Mouse (Mus musculus) kidney, adult 9 months (tissue): ENCODE results near the gene Ruvbl2.

ENCODE experiments used
- DNase-seq: peaks from one replicate; pipeline ENCODE4 v3.0.0; 2022

Gene Ruvbl2

GRCm38 (mm10) chr7:45460860-45461314 is 23.0 kb upstream of the Ruvbl2 start:
- peak; percentile 83 for DNase-seq

- peak; percentile 90 for DNase-seq
These were observed 22.5 kb upstream of the Ruvbl2 start for GRCm38 (mm10) chr7:45460377-45460776.

DNA sequence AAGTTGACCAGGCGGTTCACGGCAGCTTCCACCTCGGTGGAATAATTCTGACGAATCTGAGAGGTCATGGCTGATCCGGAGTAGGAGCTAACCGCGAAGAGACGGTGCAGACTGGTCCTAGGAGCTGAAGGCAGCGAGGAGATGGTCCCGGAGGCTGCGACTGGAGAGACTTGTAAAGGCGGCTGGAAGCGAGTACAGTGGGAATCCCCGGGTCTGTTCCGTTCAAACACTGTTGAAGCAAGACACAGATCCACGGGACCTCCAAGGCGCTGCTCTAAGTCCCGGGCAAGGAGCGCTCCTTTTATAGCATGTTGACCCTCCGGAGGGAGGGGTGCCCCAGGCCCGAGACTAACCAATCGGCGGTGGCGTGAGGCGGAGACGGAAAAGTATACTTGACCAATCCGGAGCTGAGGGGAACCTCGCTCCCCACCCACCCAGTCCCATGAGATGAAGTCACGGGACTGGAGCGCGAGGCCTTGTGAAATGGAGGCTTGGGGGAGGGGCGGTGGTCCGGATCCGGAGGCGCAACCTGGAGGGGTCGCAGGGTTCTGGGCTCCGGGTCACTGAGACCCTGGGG is 21.8 kb upstream of the Ruvbl2 start, which contains the start of gene Ftl1:
Ftl1 (minus strand) TSS at position 321 of the 577 bp plus-strand sequence.
- peak; percentile 99 for DNase-seq

DNA sequence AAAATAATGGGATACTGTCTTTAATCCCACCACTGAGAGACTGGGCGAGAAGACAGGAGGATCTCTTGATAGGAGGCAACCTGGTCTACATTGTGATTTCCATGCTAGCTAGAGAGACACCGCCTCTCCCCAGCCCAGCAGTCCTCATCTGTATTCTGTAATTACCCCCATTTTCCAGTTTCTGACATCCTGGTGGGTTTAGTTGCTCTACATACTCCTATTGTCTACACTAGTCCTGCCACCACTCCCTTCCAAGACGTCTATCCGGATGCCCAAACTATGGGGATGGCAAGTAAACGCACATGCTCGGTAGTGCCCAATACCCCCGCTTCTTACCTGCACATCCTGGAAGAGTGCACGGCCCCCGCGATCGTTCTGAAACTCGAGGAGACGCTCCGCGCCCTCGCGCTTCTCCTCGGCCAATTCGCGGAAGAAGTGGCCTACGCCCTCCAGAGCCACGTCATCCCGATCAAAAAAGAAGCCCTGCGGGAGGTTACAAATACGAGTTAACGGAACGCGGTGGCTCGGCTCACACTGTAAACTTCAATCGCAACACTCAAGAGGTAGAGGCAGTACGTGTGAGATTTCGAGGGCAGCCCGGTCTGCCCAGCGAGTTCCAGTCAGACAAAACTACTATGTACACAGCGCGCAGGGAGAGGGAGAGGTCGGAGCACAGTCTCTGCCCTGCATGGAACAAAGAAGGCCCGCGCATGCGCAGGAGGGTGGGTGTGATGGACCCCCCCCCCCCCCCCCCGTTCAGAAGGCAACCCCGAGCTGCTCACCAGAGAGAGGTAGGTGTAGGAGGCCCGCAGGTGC is 21.1 kb upstream of the Ruvbl2 start:
- peak; percentile 73 for DNase-seq

DNA sequence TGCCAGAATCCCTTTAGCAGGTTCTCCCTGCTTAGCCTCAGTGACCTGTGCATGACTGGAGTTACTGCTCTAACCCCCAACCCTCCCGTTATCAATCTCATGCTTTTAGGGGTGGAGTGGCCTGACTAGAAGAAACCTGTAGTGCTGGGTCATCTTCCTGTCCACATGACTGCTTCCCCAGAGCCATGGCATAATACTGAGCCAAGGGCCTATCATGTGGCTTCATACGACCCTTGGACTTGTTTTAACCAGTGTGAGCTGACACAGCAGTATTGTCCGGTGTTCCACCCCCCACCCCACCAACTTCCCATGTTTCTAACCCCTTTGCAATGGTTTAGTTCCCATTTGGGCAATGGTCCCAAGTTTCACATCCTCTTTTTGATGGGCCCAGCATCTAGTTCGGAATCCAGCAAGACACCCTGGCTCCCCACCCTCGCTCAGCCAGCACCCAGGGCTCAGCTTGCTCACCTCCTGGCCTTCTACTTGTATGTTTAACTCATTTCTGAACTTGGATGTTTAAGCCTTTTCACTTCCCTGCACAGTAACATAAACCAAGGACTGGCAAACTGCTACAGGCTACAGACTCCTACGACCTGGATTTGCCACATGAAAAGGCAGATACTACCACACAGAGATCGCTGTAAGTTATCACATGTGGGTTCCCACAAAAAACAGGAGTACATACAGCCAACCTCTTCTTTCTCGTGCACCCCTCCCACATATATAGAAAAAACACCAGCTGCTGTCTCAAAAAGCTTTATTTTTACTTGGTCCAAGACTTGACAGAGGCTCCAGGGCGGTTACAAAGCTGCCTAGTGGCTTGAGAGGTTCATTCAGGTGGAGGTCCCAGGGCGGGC is 19.5 kb upstream of the Ruvbl2 start:
- DNase-seq = peak; percentile 88

DNA sequence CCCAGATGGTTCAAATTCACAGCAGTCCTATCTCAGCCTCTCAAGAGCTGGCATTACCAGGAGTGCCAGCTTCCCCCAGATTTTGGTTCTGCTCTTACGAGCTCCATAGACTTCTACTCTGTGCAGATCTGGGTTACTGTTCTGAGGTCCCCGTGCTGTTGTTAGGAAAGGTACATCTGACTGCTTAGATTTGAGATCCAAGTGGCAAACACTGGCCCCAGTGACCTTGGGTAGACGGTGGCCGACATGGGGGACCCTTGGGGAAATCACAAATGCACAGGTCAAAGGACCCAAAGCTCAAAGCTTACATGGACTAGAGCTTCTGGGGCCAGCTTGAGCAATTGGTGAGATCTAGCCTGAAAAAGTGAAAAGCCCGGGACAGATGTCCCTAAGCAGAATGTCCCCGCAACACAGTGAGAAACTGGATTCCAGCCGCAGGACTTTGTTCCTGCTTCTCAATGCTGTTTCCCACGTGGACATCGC is 18.9 kb upstream of the Ruvbl2 start:
- DNase-seq = no peak

GRCm38 (mm10) chr7:45455932-45456696 is 18.2 kb upstream of the Ruvbl2 start:
- DNase-seq = no peak

DNA sequence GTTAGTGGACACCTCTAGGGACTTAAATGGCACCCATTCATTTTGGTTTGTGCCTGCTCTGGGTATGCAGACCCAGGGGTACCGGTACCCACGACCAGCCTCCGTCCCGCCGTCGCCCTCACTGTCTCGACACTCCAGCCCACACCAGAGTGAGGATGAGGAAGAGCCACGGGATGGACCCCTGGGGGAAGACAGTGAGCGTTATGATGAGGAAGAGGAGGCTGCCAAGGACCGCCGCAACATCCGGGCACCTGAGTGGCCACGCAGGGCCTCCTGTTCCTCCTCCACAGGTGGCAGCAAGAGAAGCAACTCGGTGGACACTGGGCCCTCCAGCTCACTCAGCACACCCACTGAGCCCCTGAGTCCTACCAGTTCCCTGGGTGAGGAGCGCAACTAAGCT is 17.1 kb upstream of the Ruvbl2 start:
- DNase-seq = no peak

DNA sequence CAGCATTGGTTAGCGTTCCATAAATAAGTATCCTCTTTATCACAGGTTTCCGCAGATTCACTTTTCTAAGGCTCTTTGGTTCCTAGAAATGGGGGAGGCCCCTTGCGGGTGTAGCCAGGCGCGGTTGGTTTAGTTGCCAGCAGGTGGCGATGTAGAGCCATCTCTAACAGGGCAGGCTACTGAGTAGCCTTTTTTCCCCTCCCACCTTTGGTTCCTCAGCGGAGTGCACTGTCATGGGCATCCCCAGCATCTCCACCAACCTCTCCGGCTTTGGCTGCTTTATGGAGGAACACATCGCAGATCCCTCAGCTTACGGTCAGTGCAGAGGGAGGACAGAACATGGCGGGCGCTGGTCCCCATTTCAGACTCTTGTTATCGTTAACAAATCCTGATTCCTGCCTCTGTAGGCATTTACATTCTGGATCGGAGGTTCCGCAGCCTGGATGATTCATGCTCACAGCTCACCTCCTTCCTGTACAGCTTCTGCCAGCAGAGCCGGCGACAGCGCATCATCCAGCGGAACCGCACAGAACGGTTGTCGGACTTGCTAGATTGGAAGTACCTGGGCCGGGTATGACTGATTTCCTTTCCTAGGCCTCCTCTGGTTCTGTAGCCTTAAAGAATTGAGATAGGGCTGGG is 13.6 kb upstream of the Ruvbl2 start:
- DNase-seq = peak; percentile 86

GRCm38 (mm10) chr7:45449974-45450373 is 12.1 kb upstream of the Ruvbl2 start:
- DNase-seq = no peak

DNA sequence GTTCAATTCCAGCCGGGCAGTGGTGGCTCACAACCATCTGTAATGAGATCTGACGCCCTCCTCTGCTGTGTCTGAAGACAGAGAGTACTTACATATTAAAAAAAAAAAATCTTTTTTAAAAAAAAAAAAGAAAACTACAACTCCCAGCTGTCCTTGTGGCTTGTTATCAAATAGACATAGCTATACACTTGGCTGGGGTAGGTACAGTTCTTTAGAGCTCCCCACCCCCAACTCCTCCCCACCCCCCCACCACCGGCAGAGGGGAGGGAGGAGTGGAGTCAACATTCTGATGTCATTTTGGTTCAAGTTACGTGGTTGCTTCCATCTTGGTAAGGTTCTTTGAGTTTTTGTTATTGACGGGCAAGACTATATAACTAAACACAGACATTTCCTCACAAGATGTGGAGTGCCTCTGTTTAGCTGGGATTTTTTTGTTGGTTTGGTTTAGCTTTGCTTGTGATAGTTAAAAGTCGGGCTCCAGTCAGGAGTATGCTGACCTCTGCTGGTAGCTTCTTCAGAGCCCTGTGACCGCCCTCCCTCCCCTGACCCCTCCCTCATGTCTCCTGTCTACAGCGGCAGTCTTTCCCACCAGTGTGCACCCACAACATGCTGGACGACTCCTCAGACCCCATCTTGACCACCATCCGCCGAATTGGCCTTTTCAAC is 9.6 kb upstream of the Ruvbl2 start:
- DNase-seq = no peak

DNA sequence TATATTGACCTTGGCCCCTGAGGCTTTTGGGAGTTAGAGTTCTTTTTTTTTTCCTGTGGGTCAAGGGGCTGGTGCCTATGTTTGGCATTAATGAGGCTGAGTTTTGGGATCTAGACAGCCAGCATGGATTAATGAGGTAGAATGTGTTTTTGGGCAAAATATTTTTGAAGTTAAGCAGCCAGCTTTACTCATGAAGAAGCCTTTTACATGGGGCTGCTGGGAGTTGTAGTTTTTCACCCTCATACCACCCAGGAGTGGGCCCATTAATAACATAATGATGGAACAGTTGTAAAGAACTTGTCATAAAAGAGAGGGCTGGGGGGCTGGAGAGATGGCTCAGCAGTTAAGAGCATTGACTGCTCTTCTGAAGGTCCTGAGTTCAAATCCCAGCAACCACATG is 8.7 kb upstream of the Ruvbl2 start:
- no peak for DNase-seq

- no peak for DNase-seq
These were observed 5.9 kb upstream of the Ruvbl2 start for GRCm38 (mm10) chr7:45443526-45444420.

- DNase-seq = no peak
These were observed 850 bp downstream of the Ruvbl2 start for GRCm38 (mm10) chr7:45437046-45437445.

DNA sequence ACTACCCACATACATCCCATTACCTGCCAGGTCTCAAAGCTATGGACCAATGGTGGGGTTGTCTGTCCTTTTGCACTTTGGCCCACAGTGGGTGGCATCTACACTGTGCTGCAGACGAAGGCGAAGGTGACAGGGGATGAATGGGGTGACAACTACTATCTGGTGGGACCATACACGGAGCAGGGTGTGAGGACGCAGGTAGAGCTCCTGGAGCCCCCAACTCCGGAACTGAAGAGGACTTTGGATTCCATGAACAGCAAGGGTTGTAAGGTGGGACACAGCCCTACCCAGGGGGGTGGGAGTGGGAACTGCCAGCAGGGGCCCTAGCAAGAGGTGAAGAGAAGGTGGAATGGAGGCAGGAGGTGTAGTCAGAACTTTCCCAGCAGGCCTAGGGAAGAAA is 1.5 kb downstream of the Ruvbl2 start:
- no peak for DNase-seq

- peak; percentile 53 for DNase-seq
These were observed 2.9 kb downstream of the Ruvbl2 start for GRCm38 (mm10) chr7:45435038-45435437.

DNA sequence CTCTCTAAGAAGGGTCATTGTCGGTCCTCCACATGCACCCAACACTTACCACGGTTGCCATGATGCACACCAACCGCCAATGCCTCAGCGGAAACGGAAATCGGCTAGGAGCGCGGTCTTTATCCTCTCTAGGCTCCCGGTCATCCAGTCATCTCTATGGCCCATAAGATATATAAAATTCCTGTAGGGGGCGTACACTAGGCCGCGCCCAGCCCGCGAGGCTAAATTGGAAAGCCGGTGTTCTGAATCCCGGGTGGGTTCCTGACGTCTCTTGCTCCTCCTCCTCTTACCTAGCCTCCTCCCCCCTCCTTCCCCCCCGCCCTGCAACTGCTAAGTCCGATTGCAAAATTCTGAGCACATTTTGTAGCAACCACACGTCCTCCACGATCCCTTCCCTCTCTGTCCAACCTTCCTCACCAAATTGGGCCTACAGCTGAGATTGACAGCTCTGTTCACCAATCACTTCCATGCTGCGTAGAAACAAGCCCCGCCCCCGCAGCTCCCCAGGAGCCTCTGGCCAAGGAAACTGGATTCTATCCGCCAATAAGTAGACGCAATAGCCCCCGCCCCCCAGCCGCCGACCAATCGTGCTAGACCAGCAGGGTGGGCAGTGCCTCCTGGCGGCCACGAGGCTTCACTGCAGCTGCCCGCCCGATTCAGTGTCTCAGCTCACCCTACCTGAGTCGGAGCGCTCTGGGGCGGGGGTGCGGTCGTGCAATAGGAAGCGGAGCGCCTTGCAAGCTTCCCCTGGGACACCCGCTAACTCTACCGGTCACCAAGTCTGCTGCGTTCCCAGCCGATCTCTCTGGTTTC is 3.5 kb downstream of the Ruvbl2 start, which contains the start of gene Gys1:
Gys1 (plus strand) TSS at position 642 of the 813 bp plus-strand sequence.
- peak; percentile 100 for DNase-seq

- no peak for DNase-seq
These were observed 4.1 kb downstream of the Ruvbl2 start for GRCm38 (mm10) chr7:45433835-45434202.

DNA sequence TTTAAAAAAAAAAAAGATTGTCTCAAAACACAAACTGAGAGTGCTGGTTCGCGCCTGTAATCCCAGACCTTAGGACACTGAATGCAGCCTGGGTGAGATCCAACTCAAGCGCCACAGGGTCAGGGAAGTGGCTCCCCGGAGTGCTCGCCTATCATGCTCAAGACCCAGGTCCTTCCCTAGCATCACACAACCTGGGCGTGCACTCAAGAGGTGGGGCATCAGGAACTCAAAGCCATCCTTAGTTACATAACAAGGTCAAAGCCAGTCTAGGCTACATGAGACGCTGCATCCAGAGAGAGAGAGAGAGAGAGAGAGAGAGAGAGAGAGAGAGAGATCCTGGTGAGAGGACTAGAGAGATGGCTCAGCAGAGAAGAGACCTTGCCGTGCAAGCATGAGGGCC is 11.3 kb downstream of the Ruvbl2 start:
- DNase-seq = no peak
